Mouse (Mus musculus) olfactory bulb, adult 2 months (tissue): ENCODE measurements around the gene Tmem100.

Source experiments
- CTCF ChIP-seq: fragments of 200-500 bp; IDR thresholded peaks from 2 replicates; pipeline ENCODE4 v1.5.1; 2012; ENCODE audit warnings: low read depth, mild to moderate bottlenecking, low read length, moderate library complexity; ENCODE audit not compliant: insufficient read depth
- POLR2A ChIP-seq: fragments of 200-500 bp; IDR thresholded peaks from 2 replicates; pipeline ENCODE4 v1.6.1; 2012; ENCODE audit warnings: mild to moderate bottlenecking, low read depth, low read length, moderate library complexity; ENCODE audit not compliant: insufficient read depth

- no peak for TF ChIP-seq POLR2A
- no peak for TF ChIP-seq CTCF
These were observed 54.0 kb downstream of the Tmem100 start for GRCm38 (mm10) chr11:90084166-90084565.
